Mouse (Mus musculus): ENCODE measurements around the gene B3gnt6. TPM values are rescaled to one million over a fixed set of nuclear protein-coding genes. Genes with fewer than 3 reads are reported as not detected.

B3gnt6 gene
- polyA plus RNA-seq (2012; rRNA removed): 0.08 and 0.12 TPM in 2 replicates
- polyA plus RNA-seq (2014; fragmentation: Nextera tagmentation; extraction: Ambion mirVana): 0.14 TPM in 1 of 2 replicates, not detected in the other

DNA sequence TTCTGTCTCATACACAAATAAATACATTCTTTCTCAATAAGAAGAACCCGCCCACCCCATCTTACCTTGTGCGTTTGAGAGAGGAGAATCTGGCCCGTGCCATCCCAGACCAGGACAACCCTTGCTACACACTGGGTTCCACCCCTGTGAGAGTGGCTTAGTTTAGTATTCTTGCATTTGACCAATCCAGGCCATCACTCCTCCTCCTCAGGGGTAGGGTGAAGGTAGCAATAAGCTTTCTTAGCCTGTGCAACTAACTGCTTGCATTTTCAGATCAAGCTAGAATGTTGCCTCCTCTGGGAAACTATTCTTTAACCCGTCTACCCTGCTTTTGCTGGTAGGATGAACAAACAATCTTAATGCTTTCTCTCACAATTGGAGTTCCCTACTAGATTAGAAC, at the start of gene B3gnt6:
Gene B3gnt6 (minus strand): TSS at position 101 of the 400 bp plus-strand sequence.
- Histone ChIP-seq H3K4me2 (replicated peaks; ENCODE audit: low read depth, low read length, severe bottlenecking) (no peak within 1 kb of the TSS), H3K4me1 (ENCODE audit: control insufficient read depth, insufficient read depth, low read length) (no peaks in the 10 kb centered on the region), H3K27me3 (ENCODE audit: control insufficient read depth, insufficient read depth, low read length) (peaks cover 22% of the 10 kb centered on the region), H3K27ac (replicated peaks; ENCODE audit: low read depth, low read length) (no peak within 1 kb of the TSS), H3K4me3 (replicated peaks; ENCODE audit: low read length) (no peak within 1 kb of the TSS), H3K9me3 (ENCODE audit: control insufficient read depth, low read length) (no peaks in the 10 kb centered on the region), H3K9ac (ENCODE audit: low read depth, low read length, severe bottlenecking) (no peak within 1 kb of the TSS), H3K36me3 (ENCODE audit: control insufficient read depth, insufficient read depth, low read length) (no peaks in the 10 kb centered on the region)
- DNase-seq (ENCODE audit: low spot score) (no peak), ATAC-seq (ENCODE audit: low FRiP score, low read depth) (no peak)
- TF ChIP-seq POLR2A (IDR thresholded peaks at IDR 0.05; ENCODE audit: borderline replicate concordance, extremely low read depth, insufficient read depth, insufficient read length): no peak
- 90% methylated on average over 4 of the region's 4 CpGs for WGBS

- Histone ChIP-seq H3K27ac (replicated peaks; ENCODE audit: low read depth, low read length) (no peak overlapping the region), H3K4me3 (replicated peaks; ENCODE audit: low read length) (no peak overlapping the region), H3K4me1 (ENCODE audit: control insufficient read depth, insufficient read depth, low read length) (no peaks in the 10 kb centered on the region), H3K9me3 (ENCODE audit: control insufficient read depth, low read length) (no peaks in the 10 kb centered on the region), H3K9ac (ENCODE audit: low read depth, low read length, severe bottlenecking) (no peak overlapping the region), H3K4me2 (replicated peaks; ENCODE audit: low read depth, low read length, severe bottlenecking) (no peak overlapping the region), H3K27me3 (ENCODE audit: control insufficient read depth, insufficient read depth, low read length) (no peaks in the 10 kb centered on the region), H3K36me3 (ENCODE audit: control insufficient read depth, insufficient read depth, low read length) (no peaks in the 10 kb centered on the region)
- WGBS: 78% methylated on average over 3 of the region's 3 CpGs
- TF ChIP-seq POLR2A (IDR thresholded peaks at IDR 0.05; ENCODE audit: borderline replicate concordance, extremely low read depth, insufficient read depth, insufficient read length): no peak
- DNase-seq (ENCODE audit: low spot score): no peak
- ATAC-seq (ENCODE audit: low FRiP score, low read depth): no peak
Measured at GRCm38 (mm10) chr7:98236686-98237359, 37.5 kb upstream of the B3gnt6 start.

DNA sequence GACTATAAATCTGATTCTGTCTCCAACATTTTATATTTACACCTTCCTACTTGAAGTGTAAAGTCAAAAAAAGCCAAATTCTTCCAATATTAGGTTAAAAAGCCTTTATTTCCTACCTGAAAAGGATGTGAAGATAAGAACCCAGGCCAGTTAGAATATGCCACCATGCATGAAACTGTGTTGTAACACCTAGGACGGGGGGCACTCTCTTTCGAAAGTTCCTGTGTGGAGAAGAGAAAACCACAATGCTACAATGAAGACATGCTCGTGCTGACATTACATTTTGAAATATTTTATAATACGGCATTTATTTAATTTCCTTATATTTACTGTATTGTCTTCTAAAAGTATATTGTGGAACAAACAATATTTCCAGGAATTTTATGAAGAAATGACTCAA, 24.5 kb upstream of the B3gnt6 start:
- Histone ChIP-seq H3K4me2 (replicated peaks; ENCODE audit: low read depth, low read length, severe bottlenecking) (no peak overlapping the region), H3K4me3 (replicated peaks; ENCODE audit: low read length) (no peak overlapping the region), H3K27ac (replicated peaks; ENCODE audit: low read depth, low read length) (no peak overlapping the region), H3K4me1 (ENCODE audit: control insufficient read depth, insufficient read depth, low read length) (no peaks in the 10 kb centered on the region), H3K9me3 (ENCODE audit: control insufficient read depth, low read length) (no peaks in the 10 kb centered on the region), H3K9ac (ENCODE audit: low read depth, low read length, severe bottlenecking) (no peak overlapping the region), H3K36me3 (ENCODE audit: control insufficient read depth, insufficient read depth, low read length) (0 out of 2 replicates have a peak, but pooled peaks cover 5% of the 10 kb centered on the region), H3K27me3 (ENCODE audit: control insufficient read depth, insufficient read depth, low read length) (no peaks in the 10 kb centered on the region)
- WGBS: 96% methylated on average over 4 of the region's 4 CpGs
- ATAC-seq (ENCODE audit: low FRiP score, low read depth) (no peak), DNase-seq (ENCODE audit: low spot score) (no peak)
- TF ChIP-seq POLR2A (IDR thresholded peaks at IDR 0.05; ENCODE audit: borderline replicate concordance, extremely low read depth, insufficient read depth, insufficient read length): no peak

DNA sequence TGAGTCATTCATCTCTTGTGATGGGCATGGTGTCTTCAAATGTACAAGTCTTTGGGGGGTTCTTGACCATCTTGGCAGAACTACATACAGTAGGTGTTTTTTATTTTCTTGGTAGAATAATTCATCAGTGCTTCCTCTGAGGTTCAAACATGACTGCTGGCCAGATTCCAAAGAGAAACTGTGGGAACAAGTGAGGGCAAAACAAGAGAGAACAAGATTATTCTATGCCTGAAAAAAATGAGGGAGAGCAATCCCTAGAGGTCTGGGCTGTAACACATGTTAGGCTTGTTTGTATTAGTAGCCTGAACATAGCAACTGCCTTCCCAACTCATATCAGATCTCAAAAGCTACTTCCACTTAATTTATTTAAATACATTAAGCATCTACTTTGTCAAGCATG, 17.4 kb upstream of the B3gnt6 start:
- DNase-seq (ENCODE audit: low spot score) (peak; percentile 20), ATAC-seq (ENCODE audit: low FRiP score, low read depth) (no peak)

GRCm38 (mm10) chr7:98202946-98203345, 3.7 kb upstream of the B3gnt6 start:
- ATAC-seq (ENCODE audit: low FRiP score, low read depth) (no peak), DNase-seq (ENCODE audit: low spot score) (no peak)
- WGBS: 75% methylated on average over 4 of the region's 4 CpGs
- Histone ChIP-seq H3K4me3 (replicated peaks; ENCODE audit: low read length) (no peak overlapping the region), H3K4me2 (replicated peaks; ENCODE audit: low read depth, low read length, severe bottlenecking) (no peak overlapping the region), H3K27ac (replicated peaks; ENCODE audit: low read depth, low read length) (no peak overlapping the region), H3K9me3 (ENCODE audit: control insufficient read depth, low read length) (no peaks in the 10 kb centered on the region), H3K9ac (ENCODE audit: low read depth, low read length, severe bottlenecking) (no peak overlapping the region), H3K4me1 (ENCODE audit: control insufficient read depth, insufficient read depth, low read length) (no peaks in the 10 kb centered on the region), H3K36me3 (ENCODE audit: control insufficient read depth, insufficient read depth, low read length) (no peaks in the 10 kb centered on the region), H3K27me3 (ENCODE audit: control insufficient read depth, insufficient read depth, low read length) (no peaks in the 10 kb centered on the region)
- TF ChIP-seq POLR2A (IDR thresholded peaks at IDR 0.05; ENCODE audit: borderline replicate concordance, extremely low read depth, insufficient read depth, insufficient read length): no peak

More for the DNA sequence above, 17.4 kb upstream of the B3gnt6 start:
- Histone ChIP-seq H3K9me3 (ENCODE audit: control insufficient read depth, low read length) (no peaks in the 10 kb centered on the region), H3K36me3 (ENCODE audit: control insufficient read depth, insufficient read depth, low read length) (0 out of 2 replicates have a peak, but pooled peaks cover 4% of the 10 kb centered on the region), H3K4me1 (ENCODE audit: control insufficient read depth, insufficient read depth, low read length) (no peaks in the 10 kb centered on the region), H3K9ac (ENCODE audit: low read depth, low read length, severe bottlenecking) (no peak overlapping the region), H3K27ac (replicated peaks; ENCODE audit: low read depth, low read length) (no peak overlapping the region), H3K4me3 (replicated peaks; ENCODE audit: low read length) (no peak overlapping the region), H3K4me2 (replicated peaks; ENCODE audit: low read depth, low read length, severe bottlenecking) (no peak overlapping the region), H3K27me3 (ENCODE audit: control insufficient read depth, insufficient read depth, low read length) (no peaks in the 10 kb centered on the region)
- TF ChIP-seq POLR2A (IDR thresholded peaks at IDR 0.05; ENCODE audit: borderline replicate concordance, extremely low read depth, insufficient read depth, insufficient read length): no peak
